Mouse (Mus musculus) heart, embryonic 13.5 days (tissue): ENCODE data around the gene Olfr1254. TPM values are rescaled to one million over a fixed set of nuclear protein-coding genes. Genes with fewer than 3 reads are reported as not detected.

Experiments used
- ATAC-seq: fragments of 200-750 bp; cut with Nextera tagmentation; 2 replicates; pipeline ENCODE4 v1.8.0; 2017; ENCODE audit warnings: moderate TSS enrichment; ENCODE audit not compliant: insufficient number of reproducible peaks, low FRiP score, low TSS enrichment; ENCODE audit errors: extremely low read depth
- H3K27ac ChIP-seq: fragments of 300-500 bp; sonication (generic); replicated peaks from 2 replicates; pipeline ENCODE4 v1.5.1; 2015; ENCODE audit warnings: moderate library complexity, mild to moderate bottlenecking, inconsistent platforms
- H3K27me3 ChIP-seq: fragments of 300-500 bp; sonication (generic); replicated peaks from 2 replicates; pipeline ENCODE4 v1.6.1; 2015; ENCODE audit warnings: mild to moderate bottlenecking, inconsistent platforms
- H3K36me3 ChIP-seq: fragments of 300-500 bp; sonication (generic); 2 replicates; pipeline ENCODE4 v1.6.1; 2015; ENCODE audit warnings: mild to moderate bottlenecking, inconsistent platforms
- H3K4me1 ChIP-seq: fragments of 300-500 bp; sonication (generic); 2 replicates; pipeline ENCODE4 v1.6.1; 2015; ENCODE audit warnings: inconsistent platforms
- H3K4me2 ChIP-seq: fragments of 300-500 bp; sonication (generic); 2 replicates; pipeline ENCODE4 v1.6.1; 2015; ENCODE audit warnings: inconsistent platforms, mild to moderate bottlenecking, moderate library complexity
- H3K4me3 ChIP-seq: fragments of 300-500 bp; sonication (generic); 2 replicates; pipeline ENCODE4 v1.5.1; 2015; ENCODE audit warnings: moderate library complexity, mild to moderate bottlenecking, inconsistent platforms
- H3K9ac ChIP-seq: fragments of 300-500 bp; sonication (generic); 2 replicates; pipeline ENCODE4 v1.6.1; 2015; ENCODE audit warnings: inconsistent platforms, mild to moderate bottlenecking, moderate library complexity
- H3K9me3 ChIP-seq: fragments of 300-500 bp; sonication (generic); 2 replicates; pipeline ENCODE4 v1.6.1; 2016; ENCODE audit warnings: inconsistent platforms
- WGBS: fragments of 180-500 bp; shearing (Covaris S2); methylation state at CpG from one replicate; pipeline ENCODE4 v1.1.7; 2015; ENCODE audit warnings: mixed read lengths; 5-methylcytosine and 5-hydroxymethylcytosine counted together
- polyA plus RNA-seq: library from polyadenylated mRNA; unstranded; fragments of >200 nt; fragmentation: Nextera tagmentation; extraction: Ambion mirVana; gene quantifications from 2 replicates; pipeline ENCODE4 v1.2.1, GENCODE M21; 2015

Gene Olfr1254
- polyA plus RNA-seq, result not detected in 2 replicates

- no peaks in the 10 kb centered on the region for H3K9me3 ChIP-seq
- no peak within 1 kb of the TSS for H3K4me3 ChIP-seq
- no peak within 1 kb of the TSS for H3K27ac ChIP-seq
- H3K9ac ChIP-seq, result no peak within 1 kb of the TSS
- H3K36me3 ChIP-seq, result no peaks in the 10 kb centered on the region
- ATAC-seq, result no peak
- H3K4me1 ChIP-seq, result no peaks in the 10 kb centered on the region
- no peaks in the 10 kb centered on the region for H3K27me3 ChIP-seq
- H3K4me2 ChIP-seq, result no peak within 1 kb of the TSS
Observed at GRCm38 (mm10) chr2:89793519-89793918, at the start of gene Olfr1254. Gene Olfr1254, minus strand, starts transcription at chr2:89793619.

GRCm38 (mm10) chr2:89841455-89841854, 48.0 kb upstream of the Olfr1254 start, which contains the start of gene Olfr1256:
Gene Olfr1256, minus strand, starts transcription at chr2:89841555.
- Histone ChIP-seq H3K27ac (no peak within 1 kb of the TSS), H3K36me3 (no peaks in the 10 kb centered on the region), H3K27me3 (no peaks in the 10 kb centered on the region), H3K4me2 (no peak within 1 kb of the TSS), H3K4me1 (no peaks in the 10 kb centered on the region), H3K9ac (no peak within 1 kb of the TSS), H3K9me3 (no peaks in the 10 kb centered on the region), H3K4me3 (no peak within 1 kb of the TSS)
- no peak for ATAC-seq
- WGBS, result 48% methylated on average over 2 of the region's 2 CpGs

- H3K27me3 ChIP-seq, result no peaks in the 10 kb centered on the region
- 81% methylated on average over 1 of the region's 1 CpGs for WGBS
- ATAC-seq, result no peak
- no peaks in the 10 kb centered on the region for H3K9me3 ChIP-seq
- no peak overlapping the region for H3K27ac ChIP-seq
- no peak overlapping the region for H3K9ac ChIP-seq
- no peaks in the 10 kb centered on the region for H3K4me1 ChIP-seq
- H3K4me3 ChIP-seq, result no peak overlapping the region
- H3K4me2 ChIP-seq, result no peak overlapping the region
- no peaks in the 10 kb centered on the region for H3K36me3 ChIP-seq
Observed at GRCm38 (mm10) chr2:89820216-89820615, 26.8 kb upstream of the Olfr1254 start.

DNA sequence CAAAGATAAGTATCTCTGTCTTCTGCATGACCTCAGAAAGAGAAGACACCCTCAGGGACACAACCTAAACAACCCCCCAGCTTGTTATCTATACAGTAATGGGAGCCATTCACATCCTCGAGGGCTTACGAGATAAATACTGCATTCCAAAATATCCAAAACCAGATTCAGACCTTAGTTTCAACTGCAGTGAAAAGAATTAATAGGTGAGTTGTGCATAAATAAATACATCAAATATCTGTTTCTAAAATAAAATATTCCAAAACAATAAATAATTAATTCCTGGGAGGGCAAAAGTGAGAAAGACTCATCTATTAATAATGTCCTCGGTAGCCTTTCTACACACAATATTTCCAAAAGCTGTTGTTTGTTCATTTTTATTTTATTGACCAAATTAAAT, 18.3 kb upstream of the Olfr1254 start, which contains the start of gene Olfr1255:
Gene Olfr1255 (plus strand): TSS at position 301 of the 400 bp plus-strand sequence.
- no peak for ATAC-seq
- WGBS, result 61% methylated on average over 3 of the region's 3 CpGs
- H3K9ac ChIP-seq, result no peak within 1 kb of the TSS
- no peaks in the 10 kb centered on the region for H3K4me1 ChIP-seq
- no peak within 1 kb of the TSS for H3K4me2 ChIP-seq
- H3K36me3 ChIP-seq, result no peaks in the 10 kb centered on the region
- no peak within 1 kb of the TSS for H3K27ac ChIP-seq
- H3K4me3 ChIP-seq, result no peak within 1 kb of the TSS
- H3K9me3 ChIP-seq, result no peaks in the 10 kb centered on the region
- H3K27me3 ChIP-seq, result no peaks in the 10 kb centered on the region

GRCm38 (mm10) chr2:89810751-89811150, 17.3 kb upstream of the Olfr1254 start:
- ATAC-seq, result no peak
- H3K27ac ChIP-seq, result no peak overlapping the region
- no peaks in the 10 kb centered on the region for H3K36me3 ChIP-seq
- H3K27me3 ChIP-seq, result no peaks in the 10 kb centered on the region
- WGBS, result 74% methylated on average over 2 of the region's 2 CpGs
- no peak overlapping the region for H3K4me2 ChIP-seq
- H3K4me3 ChIP-seq, result no peak overlapping the region
- no peak overlapping the region for H3K9ac ChIP-seq
- H3K4me1 ChIP-seq, result no peaks in the 10 kb centered on the region
- no peaks in the 10 kb centered on the region for H3K9me3 ChIP-seq

GRCm38 (mm10) chr2:89799583-89799982, 6.2 kb upstream of the Olfr1254 start:
- H3K27me3 ChIP-seq, result no peaks in the 10 kb centered on the region
- 72% methylated on average over 3 of the region's 3 CpGs for WGBS
- no peak overlapping the region for H3K27ac ChIP-seq
- H3K9ac ChIP-seq, result no peak overlapping the region
- no peak overlapping the region for H3K4me2 ChIP-seq
- H3K36me3 ChIP-seq, result no peaks in the 10 kb centered on the region
- no peak overlapping the region for H3K4me3 ChIP-seq
- no peaks in the 10 kb centered on the region for H3K9me3 ChIP-seq
- H3K4me1 ChIP-seq, result no peaks in the 10 kb centered on the region
- no peak for ATAC-seq

DNA sequence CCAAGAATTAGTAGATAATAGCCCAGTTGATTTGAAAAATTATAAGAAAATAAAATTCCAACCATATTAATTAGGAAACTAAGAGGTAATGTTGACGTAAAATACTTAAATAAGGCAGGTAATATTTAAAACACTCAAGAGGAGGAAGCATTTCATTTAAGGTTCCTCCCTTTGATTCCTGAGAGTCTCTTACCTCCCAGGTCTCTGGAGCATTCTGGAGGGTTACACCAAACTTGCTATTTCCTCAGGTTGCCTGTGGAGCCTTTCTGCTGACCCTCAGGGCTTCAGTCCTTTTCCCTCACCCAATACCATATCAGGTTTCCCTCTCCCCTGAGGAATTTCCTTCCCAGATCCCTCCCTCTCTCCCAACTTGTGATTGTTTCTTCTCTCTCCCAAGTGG, 36.4 kb downstream of the Olfr1254 start, which contains the start of gene Olfr1253:
Gene Olfr1253 (minus strand): TSS at position 101 of the 400 bp plus-strand sequence.
- Histone ChIP-seq H3K36me3 (no peaks in the 10 kb centered on the region), H3K4me3 (no peak within 1 kb of the TSS), H3K4me2 (no peak within 1 kb of the TSS), H3K27me3 (no peaks in the 10 kb centered on the region), H3K27ac (no peak within 1 kb of the TSS), H3K9me3 (no peaks in the 10 kb centered on the region), H3K9ac (no peak within 1 kb of the TSS), H3K4me1 (no peaks in the 10 kb centered on the region)
- ATAC-seq, result no peak
- 72% methylated on average over 1 of the region's 1 CpGs for WGBS

Other genes starting within 250 kb of the Olfr1254 start
- gene Olfr1245, start 215.2 kb downstream of the Olfr1254 start, polyA plus RNA-seq, result not detected in 2 replicates
- gene Olfr1246, start 200.5 kb downstream of the Olfr1254 start, polyA plus RNA-seq, result not detected in 2 replicates
- gene Olfr1247, start 179.5 kb downstream of the Olfr1254 start, polyA plus RNA-seq, result not detected in 2 replicates
- gene Olfr1248, start 175.4 kb downstream of the Olfr1254 start, polyA plus RNA-seq, result not detected in 2 replicates
- gene Olfr1249, start 158.6 kb downstream of the Olfr1254 start, polyA plus RNA-seq, result not detected in 2 replicates
- not detected in 2 replicates for gene Olfr1250, start 132.2 kb downstream of the Olfr1254 start, polyA plus RNA-seq
- gene Olfr1251, start 121.7 kb downstream of the Olfr1254 start, polyA plus RNA-seq, result not detected in 2 replicates
- not detected in 2 replicates for gene Olfr1252, start 68.6 kb downstream of the Olfr1254 start, polyA plus RNA-seq
- not detected in 2 replicates for gene Olfr1253, start 36.5 kb downstream of the Olfr1254 start, polyA plus RNA-seq
- not detected in 2 replicates for gene Olfr1255, start 18.4 kb upstream of the Olfr1254 start, polyA plus RNA-seq
- gene Olfr1256, start 47.9 kb upstream of the Olfr1254 start, polyA plus RNA-seq, result not detected in 2 replicates
- not detected in 2 replicates for gene Olfr48, start 54.6 kb upstream of the Olfr1254 start, polyA plus RNA-seq
- not detected in 2 replicates for gene Olfr1257, start 84.8 kb upstream of the Olfr1254 start, polyA plus RNA-seq
- gene Olfr1258, start 133.7 kb upstream of the Olfr1254 start, polyA plus RNA-seq, result not detected in 2 replicates
- gene Olfr1259, start 155.0 kb upstream of the Olfr1254 start, polyA plus RNA-seq, result not detected in 2 replicates
- gene Olfr1260, start 180.7 kb upstream of the Olfr1254 start, polyA plus RNA-seq, result not detected in 2 replicates
- gene Olfr1261, start 197.6 kb upstream of the Olfr1254 start, polyA plus RNA-seq, result not detected in 2 replicates
- not detected in 2 replicates for gene Olfr1262, start 206.5 kb upstream of the Olfr1254 start, polyA plus RNA-seq
- not detected in 2 replicates for gene Olfr1263, start 218.5 kb upstream of the Olfr1254 start, polyA plus RNA-seq
- not detected in 2 replicates for gene Olfr1264, start 232.0 kb upstream of the Olfr1254 start, polyA plus RNA-seq
- gene Olfr1265, start 241.7 kb upstream of the Olfr1254 start, polyA plus RNA-seq, result not detected in 2 replicates